Mouse (Mus musculus) spleen, postnatal 36 days (tissue): ENCODE results near the gene Hist1h3d.
"Not testable (repeated sequence)": the region's sequence is repeated elsewhere in the genome, so short reads cannot be mapped to it uniquely, and the experiment has no call there.

ENCODE experiments used
- DNase-seq, 2 experiments: peaks; one replicate each; pipeline ENCODE4 v3.0.0; 2022; ENCODE audit warnings: low spot score in 2 of 2, mixed read lengths in 1 of 2

Gene Hist1h3d

GRCm38 (mm10) chr13:23575271-23575851, at the start of gene Hist1h3d:
Hist1h3d (plus strand) TSS chr13:23575763.
- peak; percentile 76 to 87 for DNase-seq

GRCm38 (mm10) chr13:23525901-23526300, 49.7 kb upstream of the Hist1h3d start:
- DNase-seq: no peak

- DNase-seq: peak; percentile 85 to 90
These were observed 49.3 kb upstream of the Hist1h3d start for GRCm38 (mm10) chr13:23526312-23526711.

GRCm38 (mm10) chr13:23529005-23529404, 46.6 kb upstream of the Hist1h3d start:
- no peak for DNase-seq

GRCm38 (mm10) chr13:23529480-23530165, 45.9 kb upstream of the Hist1h3d start:
- no peak for DNase-seq

GRCm38 (mm10) chr13:23530181-23530900, 45.2 kb upstream of the Hist1h3d start:
- DNase-seq: peak; percentile 66 to 80

GRCm38 (mm10) chr13:23530901-23531875, 44.4 kb upstream of the Hist1h3d start, which contains the start of gene Hist1h4h:
Hist1h4h (plus strand) TSS chr13:23531050.
- DNase-seq: peak; percentile 97 to 99

- no peak for DNase-seq
These were observed 43.1 kb upstream of the Hist1h3d start for GRCm38 (mm10) chr13:23532262-23533075.

- DNase-seq: peak; percentile 75 to 84
These were observed 41.8 kb upstream of the Hist1h3d start, which contains the start of gene Hist1h2af for GRCm38 (mm10) chr13:23533560-23534367. Hist1h2af (plus strand) TSS chr13:23533906.

- no peak for DNase-seq
These were observed 41.0 kb upstream of the Hist1h3d start for GRCm38 (mm10) chr13:23534368-23535131.

GRCm38 (mm10) chr13:23535137-23536075, 40.2 kb upstream of the Hist1h3d start, which contains the start of gene Hist1h3g:
Hist1h3g (plus strand) TSS chr13:23535422.
- peak; percentile 87 to 92 for DNase-seq

- no peak for DNase-seq
These were observed 39.3 kb upstream of the Hist1h3d start for GRCm38 (mm10) chr13:23536076-23536822.

GRCm38 (mm10) chr13:23537006-23537710, 38.4 kb upstream of the Hist1h3d start:
- DNase-seq: no peak

GRCm38 (mm10) chr13:23538249-23538648, 37.3 kb upstream of the Hist1h3d start:
- DNase-seq: no peak

- not testable (repeated sequence) for DNase-seq
These were observed 35.7 kb upstream of the Hist1h3d start for GRCm38 (mm10) chr13:23539821-23540220.

- DNase-seq: no peak
These were observed 34.1 kb upstream of the Hist1h3d start for GRCm38 (mm10) chr13:23541497-23541896.
